Mouse (Mus musculus): ENCODE data around the gene Phldb1. TPM values are rescaled to one million over a fixed set of nuclear protein-coding genes. Genes with fewer than 3 reads are reported as not detected.

The Phldb1 gene
- polyA plus RNA-seq, 1 experiment, result 19.0 TPM

DNA sequence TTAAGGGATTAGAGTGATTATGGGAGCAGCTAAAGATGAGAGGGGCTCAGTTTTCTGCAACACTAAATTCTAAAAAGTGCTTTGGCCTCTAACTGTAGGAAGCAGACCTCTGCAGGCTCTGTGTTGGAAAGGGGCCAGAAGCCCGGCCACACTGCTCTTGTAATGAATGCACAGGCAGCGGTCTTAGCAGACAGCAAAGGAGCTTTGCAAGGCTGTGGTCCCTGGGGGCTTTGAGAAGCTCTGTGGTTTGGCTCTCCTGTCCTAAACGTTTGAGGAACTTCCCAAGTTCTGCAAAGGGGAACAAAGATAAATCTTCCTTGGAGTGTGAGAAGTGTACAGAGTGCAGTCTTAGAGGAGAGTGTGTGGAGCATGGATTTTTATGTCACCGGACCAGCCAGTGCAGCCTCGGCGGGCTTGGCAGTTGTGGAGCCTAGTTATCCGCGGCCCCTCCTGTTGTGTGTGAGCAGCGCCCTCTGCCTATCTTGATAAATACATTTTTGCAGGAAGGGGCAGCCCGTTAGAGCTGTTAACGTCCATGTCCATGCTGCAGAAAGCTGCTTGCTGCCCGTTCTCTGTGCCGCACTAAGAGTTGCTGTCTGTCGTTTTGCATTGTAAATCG, 97.3 kb downstream of the Phldb1 start:
- Histone ChIP-seq H3K4me3 (ENCODE audit: low read depth, low read length) (no peak overlapping the region), H3K4me1 (ENCODE audit: control insufficient read depth, insufficient read depth, low read length) (no peaks in the 10 kb centered on the region), H3K9me3 (replicated peaks; ENCODE audit: control insufficient read depth, insufficient read depth, low read length, poor library complexity, severe bottlenecking) (no peaks in the 10 kb centered on the region), H3K27ac (ENCODE audit: insufficient read depth, low read length) (no peak overlapping the region), H3K36me3 (ENCODE audit: control insufficient read depth, insufficient read depth, low read length, poor library complexity, severe bottlenecking) (peaks cover 47% of the 10 kb centered on the region), H3K27me3 (ENCODE audit: control insufficient read depth, insufficient read depth, low read length, poor library complexity, severe bottlenecking) (no peaks in the 10 kb centered on the region), H3K9ac (ENCODE audit: low read depth, poor library complexity, severe bottlenecking) (no peak overlapping the region)
- TF ChIP-seq EP300 (IDR thresholded peaks at IDR 0.05; ENCODE audit: insufficient read depth, low read depth, low read length), result no peak
- TF ChIP-seq CTCF (IDR thresholded peaks at IDR 0.05; ENCODE audit: low read depth, low read length), result peak; percentile 39

Other genes with a start within 250 kb of the Phldb1 start
- not detected in 2 replicates for gene Cxcr5, start 173.3 kb downstream of the Phldb1 start, polyA plus RNA-seq (2011; ENCODE audit: insufficient read depth, insufficient read length, low read depth, missing spikeins)
- gene Ddx6, start 130.3 kb downstream of the Phldb1 start, polyA plus RNA-seq (2011; ENCODE audit: insufficient read depth, insufficient read length, low read depth, missing spikeins), result 165 and 176 TPM in 2 replicates
- gene Treh, start 62.0 kb downstream of the Phldb1 start, polyA plus RNA-seq (2011; ENCODE audit: insufficient read depth, insufficient read length, low read depth, missing spikeins), result not detected in 2 replicates
- 259 and 291 TPM in 2 replicates for gene Arcn1, start 32.6 kb upstream of the Phldb1 start, polyA plus RNA-seq (2011; ENCODE audit: insufficient read depth, insufficient read length, low read depth, missing spikeins)
- gene Ift46, start 32.7 kb upstream of the Phldb1 start, polyA plus RNA-seq (2011; ENCODE audit: insufficient read depth, insufficient read length, low read depth, missing spikeins), result 329 and 336 TPM in 2 replicates
- gene Tmem25, start 64.1 kb upstream of the Phldb1 start, polyA plus RNA-seq (2011; ENCODE audit: insufficient read depth, insufficient read length, low read depth, missing spikeins), result 1.5 and 2.0 TPM in 2 replicates
- gene Ttc36, start 67.9 kb upstream of the Phldb1 start, polyA plus RNA-seq (2011; ENCODE audit: insufficient read depth, insufficient read length, low read depth, missing spikeins), result not detected in 2 replicates
- gene Kmt2a, start 146.1 kb upstream of the Phldb1 start, polyA plus RNA-seq (2011; ENCODE audit: insufficient read depth, insufficient read length, low read depth, missing spikeins), result 59.5 and 71.4 TPM in 2 replicates
- gene Atp5l, start 185.5 kb upstream of the Phldb1 start, polyA plus RNA-seq (2011; ENCODE audit: insufficient read depth, insufficient read length, low read depth, missing spikeins), result 166 and 170 TPM in 2 replicates
- gene Ube4a, start 230.4 kb upstream of the Phldb1 start, polyA plus RNA-seq (2011; ENCODE audit: insufficient read depth, insufficient read length, low read depth, missing spikeins), result 37.4 and 45.9 TPM in 2 replicates
- gene Cd3g, start 245.2 kb upstream of the Phldb1 start, polyA plus RNA-seq (2011; ENCODE audit: insufficient read depth, insufficient read length, low read depth, missing spikeins), result not detected in 2 replicates
- gene Cd3d, start 246.6 kb upstream of the Phldb1 start, polyA plus RNA-seq (2011; ENCODE audit: insufficient read depth, insufficient read length, low read depth, missing spikeins), result not detected in 2 replicates

Measured in ES-Bruce4 (cell line).